Mouse (Mus musculus): ENCODE results near the gene Rorc.

GRCm38 (mm10) chr3:94389420-94389819 lies 16.8 kb downstream of the Rorc start:
- TF ChIP-seq CTCF (IDR thresholded peaks at IDR 0.05): no peak
- TF ChIP-seq EP300 (IDR thresholded peaks at IDR 0.05): no peak

All from lung, postnatal 0 days (tissue).